Mouse (Mus musculus) gastrocnemius, adult 8-10 months (tissue): ENCODE results near the gene Kcnk7. TPM values are rescaled to one million over a fixed set of nuclear protein-coding genes. Genes with fewer than 3 reads are reported as not detected.
A peak's percentile ranks its signal among the peaks of the same experiment; 100 is the strongest.

ENCODE experiments used
- DNase-seq, 2 experiments: peaks; one replicate each; pipeline ENCODE4 v3.0.0; 2022; ENCODE audit warnings: low spot score in 2 of 2
- total RNA-seq, 4 experiments: library from RNA; stranded (reverse); gene quantifications; 2 replicates each; pipeline ENCODE4 v1.2.4; 2022

Kcnk7 gene
- total RNA-seq, 4 experiments from 2014 or later, result not detected

DNA sequence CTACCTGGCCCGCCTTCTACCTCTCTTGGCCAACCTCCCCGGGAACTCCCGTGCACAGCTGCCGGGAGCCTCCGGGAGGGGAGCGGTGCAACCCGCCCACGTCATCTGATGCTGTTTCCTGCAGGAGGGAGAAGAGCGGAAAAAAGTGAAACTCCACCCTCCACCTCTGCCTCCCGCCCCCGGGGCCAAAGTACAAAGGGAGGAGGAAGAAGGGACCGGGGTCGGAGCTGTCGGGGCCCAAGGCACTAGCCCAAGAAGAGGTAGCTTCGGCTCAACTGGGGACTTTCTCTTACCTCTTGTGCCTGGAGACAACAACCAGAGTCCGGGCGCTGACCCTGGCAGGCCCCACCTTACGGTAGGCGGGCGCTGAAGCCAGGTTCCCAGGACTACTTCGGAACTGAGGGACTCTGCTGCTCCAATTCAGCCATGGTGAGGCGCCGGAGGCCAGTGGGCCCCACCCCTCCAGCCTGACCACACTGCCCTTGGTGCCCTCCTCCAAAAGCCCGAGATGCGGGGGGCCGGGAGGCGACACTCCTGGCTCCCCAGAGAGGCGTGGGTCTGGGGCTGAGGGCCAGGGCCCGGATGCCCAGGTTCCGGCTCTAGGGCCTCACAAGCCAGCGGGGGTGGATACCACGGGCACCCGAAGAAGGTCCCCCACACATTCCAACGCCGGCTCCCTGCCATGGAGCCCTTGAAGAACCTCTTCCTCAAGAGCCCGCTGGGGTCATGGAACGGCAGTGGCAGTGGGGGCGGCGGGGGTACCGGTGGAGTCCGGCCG is 14.4 kb upstream of the Kcnk7 start:
- peak; percentile 77 to 81 for DNase-seq

- no peak for DNase-seq
These were observed 13.8 kb upstream of the Kcnk7 start for GRCm38 (mm10) chr19:5690343-5690735.

DNA sequence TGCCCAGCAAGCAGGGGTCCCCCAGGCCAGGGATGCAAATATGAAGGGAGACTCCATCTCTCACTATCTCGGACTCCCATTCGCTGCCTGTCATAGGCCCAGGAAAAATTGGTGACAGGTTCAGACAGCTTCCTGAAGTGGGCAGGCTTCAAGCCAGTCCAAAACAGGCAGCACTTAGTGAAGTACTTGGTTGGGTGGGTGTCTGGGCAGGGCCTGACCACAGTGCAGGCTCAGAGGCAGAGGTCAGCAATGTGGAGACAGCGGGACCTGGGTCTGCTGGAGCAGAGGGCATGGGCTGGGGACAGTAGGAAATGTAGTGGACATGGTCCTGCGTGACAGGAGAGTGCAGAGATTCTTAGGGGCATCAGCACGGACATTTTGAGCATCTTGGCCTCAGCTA is 12.6 kb upstream of the Kcnk7 start:
- DNase-seq, result no peak

DNA sequence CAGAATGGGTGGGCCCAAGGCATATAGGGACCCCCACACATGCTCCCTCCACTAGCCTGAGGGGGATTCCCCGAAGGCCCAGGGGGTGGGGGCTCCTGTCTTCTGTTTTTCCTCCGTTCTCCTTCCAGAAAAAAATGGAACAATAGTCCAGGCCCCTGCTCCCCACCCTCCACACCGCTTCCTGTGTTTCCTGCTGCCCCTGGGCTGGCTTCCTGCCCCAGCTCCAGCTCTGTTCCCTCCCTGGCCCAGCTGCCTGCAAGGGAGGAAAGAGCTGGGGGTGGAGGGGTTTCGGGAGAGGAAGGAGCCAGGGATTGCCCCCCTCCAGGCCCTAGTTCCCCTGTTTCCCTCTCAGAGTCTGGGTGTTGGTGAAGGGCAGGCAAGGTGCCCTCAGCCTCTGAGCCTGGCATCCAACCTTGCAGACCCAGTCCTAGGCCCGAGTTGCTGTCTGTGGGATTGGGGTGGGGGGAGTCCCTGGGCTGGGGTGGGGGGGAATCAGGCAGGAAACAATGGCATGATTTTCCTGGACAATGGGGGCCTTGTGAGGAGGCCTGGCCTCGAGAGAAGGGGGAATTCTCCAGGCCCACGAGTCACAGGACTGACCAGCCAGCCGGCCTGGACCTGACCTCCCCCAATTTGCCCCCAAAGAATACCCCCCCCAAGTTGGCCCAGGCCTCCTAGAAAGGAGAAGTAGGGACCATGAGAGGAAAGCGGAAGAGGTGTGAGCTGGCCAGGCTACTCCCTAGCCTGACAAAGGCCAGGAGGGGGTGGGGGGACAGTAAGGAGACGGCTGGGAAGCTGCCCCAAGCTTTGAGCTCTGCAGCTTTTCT is 11.9 kb upstream of the Kcnk7 start:
- no peak for DNase-seq

DNA sequence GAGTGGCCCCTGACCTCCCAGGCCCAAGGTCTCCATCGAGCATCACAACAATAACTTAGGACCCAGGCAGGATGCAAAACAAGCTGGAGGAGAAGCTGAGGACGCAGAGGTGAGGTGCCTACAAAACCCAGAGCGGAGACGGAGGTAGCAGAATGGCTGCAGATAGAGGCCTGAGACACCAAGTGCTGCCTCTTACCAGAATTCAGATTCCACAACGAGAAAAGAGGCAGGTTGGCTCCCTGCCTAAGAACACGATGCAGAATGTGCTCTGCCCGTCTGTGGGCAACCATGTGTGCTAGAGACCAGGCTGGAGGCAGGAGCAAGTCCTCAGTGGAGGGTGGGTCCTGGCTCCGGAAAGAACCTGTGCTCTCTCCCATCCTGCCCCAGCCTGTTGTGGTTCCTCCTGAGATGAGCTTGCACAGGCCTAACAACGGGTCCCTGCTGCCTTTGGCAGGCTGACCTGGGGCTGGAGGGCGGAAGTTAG is 11.2 kb upstream of the Kcnk7 start:
- DNase-seq, result no peak

DNA sequence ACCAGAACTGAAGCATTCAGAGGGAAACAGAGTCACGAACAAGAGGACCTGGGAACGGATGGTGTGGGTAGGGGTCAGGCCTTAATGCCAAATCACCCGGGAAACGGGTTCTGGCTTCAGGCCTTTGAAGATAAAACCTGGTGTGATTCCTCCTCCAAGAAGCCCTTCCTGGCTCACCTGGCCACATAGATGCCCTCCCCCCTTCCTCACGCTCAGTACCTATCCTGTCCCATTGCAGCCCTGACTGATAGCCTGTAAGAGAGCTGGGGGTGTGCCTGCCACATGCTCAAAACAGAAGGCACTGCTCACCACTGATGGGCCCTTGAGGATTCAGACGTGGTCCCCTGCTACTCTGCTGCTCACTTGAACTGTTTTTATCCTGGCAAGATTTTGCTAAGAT is 10.4 kb upstream of the Kcnk7 start:
- DNase-seq, result no peak

DNA sequence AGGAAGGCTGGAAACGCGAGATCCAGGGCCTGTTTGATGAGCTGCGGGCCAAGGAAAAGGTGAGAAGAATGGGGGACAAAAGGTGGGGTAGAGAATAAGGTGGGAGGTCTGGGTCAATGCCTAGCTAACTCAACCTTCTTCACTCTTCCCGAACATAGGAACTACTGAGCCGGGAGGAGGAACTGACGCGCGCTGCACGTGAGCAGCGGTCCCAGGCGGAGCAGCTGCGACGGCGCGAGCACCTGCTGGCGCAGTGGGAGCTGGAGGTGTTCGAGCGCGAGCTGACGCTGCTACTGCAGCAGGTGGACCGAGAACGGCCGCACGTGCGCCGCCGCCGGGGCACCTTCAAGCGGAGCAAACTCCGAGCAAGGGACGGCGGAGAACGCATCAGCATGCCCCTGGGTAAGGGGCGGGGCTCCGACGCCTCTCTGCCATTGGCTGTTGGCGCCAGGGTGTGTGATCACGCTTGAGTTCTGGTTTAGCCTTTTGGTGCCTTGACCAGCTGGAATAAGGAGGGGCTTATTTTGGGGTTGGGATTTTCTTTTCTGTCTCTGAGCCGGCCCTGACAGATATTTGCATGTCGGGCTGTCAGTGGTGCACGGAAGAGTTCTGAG is 8.2 kb upstream of the Kcnk7 start:
- DNase-seq, result no peak

DNA sequence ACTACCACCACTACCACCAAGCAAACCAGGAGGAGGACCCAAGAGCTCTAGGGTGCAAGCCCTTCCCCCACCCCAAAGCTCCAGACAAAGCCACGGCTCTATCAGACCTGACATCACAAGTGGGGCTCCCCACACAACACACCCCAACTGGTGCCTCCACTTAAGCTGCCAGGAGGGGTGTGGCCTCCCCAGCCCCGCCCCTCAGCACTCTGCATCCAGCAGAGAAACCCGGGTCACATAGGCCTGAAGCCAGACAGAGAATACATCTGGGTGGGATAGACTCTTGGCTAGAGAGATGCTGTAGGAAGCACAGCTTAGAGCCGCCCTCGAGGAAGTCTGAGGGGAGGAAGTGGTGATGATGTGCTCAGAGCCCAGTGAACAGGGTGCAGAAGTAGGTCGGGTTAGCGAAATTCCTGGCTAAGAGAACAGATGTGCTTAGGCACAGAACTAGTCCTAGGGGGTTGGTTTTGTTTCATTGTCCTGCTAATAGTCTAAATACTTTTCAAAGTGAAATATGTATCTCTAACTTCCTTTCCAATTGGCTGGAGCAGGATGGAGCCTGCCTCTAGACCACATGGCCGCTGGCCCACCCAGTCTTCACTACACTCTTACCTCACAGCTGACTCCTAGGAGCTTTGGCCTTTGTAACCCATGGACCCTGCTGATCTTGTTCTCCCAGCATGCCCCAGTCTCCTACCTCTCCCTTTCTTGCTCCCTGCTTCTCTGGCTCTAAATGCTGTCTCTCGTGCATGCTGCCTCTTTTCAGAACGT is 819 bp downstream of the Kcnk7 start:
- no peak for DNase-seq

DNA sequence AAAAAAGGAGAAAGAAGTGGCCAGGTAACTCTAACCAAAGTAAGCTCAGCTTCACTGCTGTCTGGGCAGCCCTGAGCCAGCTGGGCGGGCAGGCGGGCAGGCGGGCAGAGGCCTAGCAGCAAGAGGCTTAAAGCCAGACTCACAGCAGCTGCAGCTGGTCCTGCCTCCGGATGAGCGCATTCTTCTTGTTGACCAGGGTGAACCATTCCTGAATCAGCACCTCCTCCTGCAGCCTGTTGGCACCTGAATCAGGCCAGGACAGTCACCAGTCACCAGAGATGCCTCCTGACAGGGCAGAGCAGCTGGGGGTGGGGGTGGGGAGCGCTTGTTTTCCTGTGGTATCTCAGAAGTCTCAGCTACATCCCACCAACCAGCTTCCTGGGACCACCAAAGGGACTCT is 5.9 kb downstream of the Kcnk7 start:
- peak in 1 of 2 experiments; percentile 42 for DNase-seq

GRCm38 (mm10) chr19:5710581-5710980 is 6.4 kb downstream of the Kcnk7 start:
- DNase-seq, result no peak

- peak; percentile 65 to 69 for DNase-seq
These were observed 7.1 kb downstream of the Kcnk7 start for GRCm38 (mm10) chr19:5711218-5711617.

DNA sequence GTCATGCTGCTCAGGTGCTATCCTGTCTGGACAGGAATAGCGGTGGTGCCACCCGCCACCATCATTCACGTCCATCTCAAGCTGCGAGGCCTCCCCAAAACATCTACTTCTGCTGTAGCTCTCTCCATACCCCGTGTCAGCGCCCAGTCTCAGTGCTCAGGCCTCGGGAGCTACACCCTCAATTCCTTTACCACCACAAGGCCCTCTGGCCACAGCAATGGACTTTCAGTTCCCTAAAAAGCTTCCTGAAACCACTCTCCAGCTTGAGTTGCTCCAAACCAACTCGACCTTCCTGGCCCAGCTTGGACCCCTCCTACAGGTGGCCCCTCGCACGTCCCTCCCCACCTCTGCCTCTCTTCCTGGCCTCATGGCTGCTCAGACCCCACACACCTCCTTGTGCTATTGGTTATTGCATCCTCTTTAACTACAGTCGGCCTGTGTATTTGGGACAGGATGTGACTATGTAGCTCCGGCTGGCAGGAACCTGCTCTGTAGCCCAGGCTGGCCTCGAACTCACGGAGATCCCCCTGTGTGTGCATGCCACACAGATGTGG is 7.8 kb downstream of the Kcnk7 start:
- DNase-seq, result no peak

- no peak for DNase-seq
These were observed 9.1 kb downstream of the Kcnk7 start for GRCm38 (mm10) chr19:5713255-5713654.

DNA sequence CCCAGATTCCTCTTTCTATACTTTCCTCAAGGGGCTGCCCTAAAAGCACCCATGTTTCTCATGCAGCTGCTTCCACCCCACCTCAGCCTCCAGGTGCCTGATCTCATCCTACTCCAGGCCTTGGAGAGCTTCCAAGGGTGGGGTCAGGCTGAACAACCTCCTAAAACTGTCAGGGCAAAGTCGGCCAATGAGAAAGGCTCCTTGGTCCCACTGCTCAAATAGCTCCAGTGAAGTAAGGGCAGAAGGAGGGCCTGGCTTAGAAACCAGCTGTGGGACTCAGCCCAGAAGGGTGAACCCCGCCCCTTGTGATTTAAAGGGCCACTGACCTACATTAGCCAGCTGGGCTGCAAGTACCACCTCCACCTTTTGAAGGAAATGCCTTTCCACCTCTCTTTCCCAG is 9.6 kb downstream of the Kcnk7 start:
- DNase-seq, result peak; percentile 77 to 84

- no peak for DNase-seq
These were observed 11.9 kb downstream of the Kcnk7 start for GRCm38 (mm10) chr19:5715793-5716688.

GRCm38 (mm10) chr19:5716955-5717354 is 12.8 kb downstream of the Kcnk7 start:
- DNase-seq, result no peak

- DNase-seq, result no peak
These were observed 17.1 kb downstream of the Kcnk7 start for GRCm38 (mm10) chr19:5721233-5721632.

DNA sequence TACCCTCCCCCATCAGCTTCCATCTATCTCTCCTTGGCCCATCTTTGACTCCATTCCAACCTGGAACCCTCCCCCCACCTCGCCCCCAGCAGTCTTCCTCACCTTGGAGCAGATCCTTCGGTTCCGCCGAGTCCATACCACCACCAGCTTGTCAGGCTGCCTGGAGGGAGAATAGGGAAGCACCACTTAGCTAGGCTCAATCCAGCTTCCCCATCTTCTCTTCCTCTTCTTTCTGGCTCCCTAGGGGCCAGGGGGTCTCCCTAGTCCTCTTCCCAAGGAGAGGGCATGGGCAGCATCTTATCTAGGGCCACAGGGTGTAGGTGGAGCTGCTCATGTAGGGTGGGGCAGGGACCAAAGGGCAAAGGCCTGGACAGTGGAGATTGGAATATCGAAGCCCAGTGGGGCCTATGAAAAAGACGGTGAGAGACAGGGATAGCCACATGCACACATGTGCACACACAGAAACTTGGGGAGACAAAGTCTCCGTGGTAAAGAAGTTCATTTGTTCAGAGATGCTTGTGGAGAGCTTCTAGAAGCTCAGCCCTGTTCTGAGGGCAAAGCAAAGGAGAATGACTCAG is 18.8 kb downstream of the Kcnk7 start:
- no peak for DNase-seq

GRCm38 (mm10) chr19:5723934-5724548 is 19.9 kb downstream of the Kcnk7 start:
- no peak for DNase-seq
